ENCODE assay signal across 22 mouse cellular contexts in genomic region chr8:114399273-114399672, GRCm38 (mm10). TPM values are rescaled to one million over a fixed set of nuclear protein-coding genes. Genes with fewer than 3 reads are reported as not detected.
"Had no signal": no experiment of that assay in that cellular context is flagged by ENCODE, and none has a peak within 500 bp of the region (broad histone marks: within the 10 kb centered on the region; RNA-seq: fewer than 3 reads in every experiment).

No protein-coding gene starts in this region.

- DNase-seq: gastrocnemius, postnatal 14 days; gastrocnemius, postnatal 36 days; heart, adult 18-20 months; heart, postnatal 14 days; heart, postnatal 36 days; kidney, adult 11 months; kidney, adult 2 months; kidney, adult 9 months; kidney, postnatal 14 days; kidney, postnatal 4 days; liver; liver, embryonic 13.5 days had no signal

RNA-seq across cellular contexts. Expression of gene Clec3a, which starts 18.6 kb away (rescaled TPM):
- total RNA-seq: gastrocnemius, adult 18-20 months; gastrocnemius, adult 8-10 months; gastrocnemius, postnatal 36 days; heart, adult 8-10 months; heart, postnatal 14 days; hematopoietic stem cell, adult 5-6 weeks; layer of hippocampus, adult 2 months; layer of hippocampus, postnatal 10 days; layer of hippocampus, postnatal 25 days; left cerebral cortex, adult 2 months; left cerebral cortex, postnatal 14 days; left cerebral cortex, postnatal 36 days had no signal
